Mouse (Mus musculus) embryonic facial prominence, embryonic 15.5 days (tissue): ENCODE measurements around the gene Wdr1. TPM values are rescaled to one million over a fixed set of nuclear protein-coding genes. Genes with fewer than 3 reads are reported as not detected.
A peak's percentile ranks its signal among the peaks of the same experiment; 100 is the strongest.

Experiments
- ATAC-seq: fragments of 200-750 bp; cut with Nextera tagmentation; 2 replicates; pipeline ENCODE4 v1.8.0; 2017; ENCODE audit warnings: low read depth, moderate TSS enrichment; ENCODE audit not compliant: insufficient number of reproducible peaks, low FRiP score, low TSS enrichment
- H3K27ac ChIP-seq: fragments of 300-500 bp; sonication (generic); replicated peaks from 2 replicates; pipeline ENCODE4 v1.5.1; 2015; ENCODE audit warnings: mild to moderate bottlenecking, inconsistent platforms
- H3K27me3 ChIP-seq: fragments of 300-500 bp; sonication (generic); 2 replicates; pipeline ENCODE4 v1.6.1; 2015; ENCODE audit warnings: inconsistent platforms
- H3K36me3 ChIP-seq: fragments of 300-500 bp; sonication (generic); 2 replicates; pipeline ENCODE4 v1.6.1; 2015; ENCODE audit warnings: mild to moderate bottlenecking, inconsistent platforms
- H3K4me1 ChIP-seq: fragments of 300-500 bp; sonication (generic); 2 replicates; pipeline ENCODE4 v1.6.1; 2015; ENCODE audit warnings: inconsistent platforms
- H3K4me2 ChIP-seq: fragments of 300-500 bp; sonication (generic); replicated peaks from 2 replicates; pipeline ENCODE4 v1.6.1; 2015; ENCODE audit warnings: mild to moderate bottlenecking, inconsistent platforms
- H3K4me3 ChIP-seq: fragments of 300-500 bp; sonication (generic); replicated peaks from 2 replicates; pipeline ENCODE4 v1.5.1; 2015; ENCODE audit warnings: mild to moderate bottlenecking, inconsistent platforms
- H3K9ac ChIP-seq: fragments of 300-500 bp; sonication (generic); 2 replicates; pipeline ENCODE4 v1.6.1; 2015; ENCODE audit warnings: inconsistent platforms
- H3K9me3 ChIP-seq: fragments of 300-500 bp; sonication (generic); replicated peaks from 2 replicates; pipeline ENCODE4 v1.6.1; 2016; ENCODE audit warnings: inconsistent platforms
- WGBS: fragments of 180-500 bp; shearing (Covaris S2); methylation state at CpG from one replicate; pipeline ENCODE4 v1.1.7; 2015; 5-methylcytosine and 5-hydroxymethylcytosine counted together
- polyA plus RNA-seq: library from polyadenylated mRNA; unstranded; fragments of >200 nt; fragmentation: Nextera tagmentation; extraction: Ambion mirVana; gene quantifications from 2 replicates; pipeline ENCODE4 v1.2.1, GENCODE M21; 2015

Gene Wdr1
- polyA plus RNA-seq, 1 experiment from 2014 or later, result 223 TPM

DNA sequence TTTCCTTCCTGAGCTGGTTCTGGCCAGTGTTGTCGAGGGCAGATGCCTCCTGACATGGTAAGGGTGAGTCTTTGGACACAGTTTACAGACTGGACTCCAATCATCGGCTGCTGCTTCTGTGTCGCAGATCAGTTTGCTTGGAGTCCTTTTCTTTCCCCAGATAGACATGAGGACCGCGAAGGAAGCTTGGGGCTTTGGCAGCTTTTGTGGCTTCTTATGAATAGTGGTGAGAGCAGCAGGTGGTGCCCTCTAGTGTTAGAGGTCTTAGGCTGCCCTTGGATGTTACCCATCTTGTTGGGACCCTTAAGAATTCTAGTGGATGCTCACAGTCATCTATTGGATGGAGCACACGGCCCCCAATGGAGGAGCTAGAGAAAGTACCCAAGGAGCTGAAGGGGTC lies 46.8 kb downstream of the Wdr1 start:
- H3K4me1 ChIP-seq, result no peaks in the 10 kb centered on the region
- H3K9ac ChIP-seq, result no peak overlapping the region
- H3K4me3 ChIP-seq, result no peak overlapping the region
- no peaks in the 10 kb centered on the region for H3K36me3 ChIP-seq
- no peak for ATAC-seq
- H3K27me3 ChIP-seq, result no peaks in the 10 kb centered on the region
- no peaks in the 10 kb centered on the region for H3K9me3 ChIP-seq
- H3K4me2 ChIP-seq, result no peak overlapping the region
- no peak overlapping the region for H3K27ac ChIP-seq
- 49% methylated on average over 6 of the region's 6 CpGs for WGBS

GRCm38 (mm10) chr5:38512991-38513390 lies 50.0 kb downstream of the Wdr1 start:
- Histone ChIP-seq H3K36me3 (no peaks in the 10 kb centered on the region), H3K27me3 (no peaks in the 10 kb centered on the region), H3K4me1 (no peaks in the 10 kb centered on the region), H3K27ac (no peak overlapping the region), H3K9ac (no peak overlapping the region), H3K4me2 (no peak overlapping the region), H3K9me3 (no peaks in the 10 kb centered on the region), H3K4me3 (no peak overlapping the region)
- 3% methylated on average over 2 of the region's 2 CpGs for WGBS
- ATAC-seq, result no peak

GRCm38 (mm10) chr5:38509568-38509967 lies 53.5 kb downstream of the Wdr1 start:
- ATAC-seq, result no peak

GRCm38 (mm10) chr5:38505435-38505765 lies 57.6 kb downstream of the Wdr1 start:
- Histone ChIP-seq H3K27ac (no peak overlapping the region), H3K36me3 (no peaks in the 10 kb centered on the region)
- 54% methylated on average over 3 of the region's 3 CpGs for WGBS

More at GRCm38 (mm10) chr5:38509568-38509967, 53.5 kb downstream of the Wdr1 start:
- Histone ChIP-seq H3K36me3 (no peaks in the 10 kb centered on the region), H3K27me3 (no peaks in the 10 kb centered on the region), H3K4me3 (no peak overlapping the region), H3K27ac (no peak overlapping the region), H3K9me3 (no peaks in the 10 kb centered on the region), H3K4me1 (no peaks in the 10 kb centered on the region; the same call in 1 of the 2 replicates), H3K9ac (no peak overlapping the region), H3K4me2 (no peak overlapping the region)
- 88% methylated on average over 4 of the region's 4 CpGs for WGBS

DNA sequence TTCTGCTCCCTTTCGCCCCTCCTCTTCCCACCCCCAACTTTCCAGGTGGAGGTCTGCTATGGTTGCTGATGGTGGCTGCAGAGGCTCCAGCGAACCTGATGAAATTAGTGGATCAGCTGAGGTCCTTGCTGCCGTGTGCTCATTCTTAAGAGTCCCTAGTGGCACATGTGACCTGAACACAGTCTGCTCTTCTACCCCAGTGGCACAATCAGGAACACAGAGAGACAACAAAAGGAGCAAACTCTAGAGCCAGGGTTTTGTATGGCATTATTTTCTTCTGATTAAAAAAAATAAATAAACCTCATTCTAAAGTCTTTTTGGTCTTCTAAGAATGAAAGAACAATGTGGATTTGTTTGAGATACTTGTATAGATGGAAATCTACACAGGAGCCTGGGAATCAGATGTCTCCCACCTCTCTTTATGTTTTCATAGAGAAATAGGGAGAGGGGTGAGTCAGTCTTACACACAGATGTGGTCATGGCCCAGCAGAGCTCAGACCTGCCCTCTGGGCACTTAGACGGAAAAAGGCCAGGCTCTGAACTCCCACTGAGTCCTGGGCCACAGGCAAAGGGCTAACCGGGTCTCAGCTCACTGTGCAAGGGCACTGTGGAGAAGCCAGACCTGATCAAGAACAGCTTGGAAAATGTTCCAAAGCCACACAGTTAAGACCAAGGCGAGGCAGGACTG lies 58.1 kb downstream of the Wdr1 start:
- Histone ChIP-seq H3K4me3 (no peak overlapping the region), H3K27ac (no peak overlapping the region), H3K9ac (no peak overlapping the region), H3K36me3 (no peaks in the 10 kb centered on the region), H3K27me3 (no peaks in the 10 kb centered on the region), H3K4me1 (no peaks in the 10 kb centered on the region; the same call in 1 of the 2 replicates), H3K4me2 (no peak overlapping the region), H3K9me3 (no peaks in the 10 kb centered on the region)
- 44% methylated on average over 6 of the region's 6 CpGs for WGBS
- ATAC-seq, result no peak

More at GRCm38 (mm10) chr5:38505435-38505765, 57.6 kb downstream of the Wdr1 start:
- Histone ChIP-seq H3K27me3 (no peaks in the 10 kb centered on the region), H3K9me3 (no peaks in the 10 kb centered on the region), H3K9ac (no peak overlapping the region), H3K4me2 (no peak overlapping the region), H3K4me1 (no peaks in the 10 kb centered on the region; the same call in 1 of the 2 replicates), H3K4me3 (no peak overlapping the region)
- ATAC-seq, result no peak; the same call in 1 of the 2 replicates

DNA sequence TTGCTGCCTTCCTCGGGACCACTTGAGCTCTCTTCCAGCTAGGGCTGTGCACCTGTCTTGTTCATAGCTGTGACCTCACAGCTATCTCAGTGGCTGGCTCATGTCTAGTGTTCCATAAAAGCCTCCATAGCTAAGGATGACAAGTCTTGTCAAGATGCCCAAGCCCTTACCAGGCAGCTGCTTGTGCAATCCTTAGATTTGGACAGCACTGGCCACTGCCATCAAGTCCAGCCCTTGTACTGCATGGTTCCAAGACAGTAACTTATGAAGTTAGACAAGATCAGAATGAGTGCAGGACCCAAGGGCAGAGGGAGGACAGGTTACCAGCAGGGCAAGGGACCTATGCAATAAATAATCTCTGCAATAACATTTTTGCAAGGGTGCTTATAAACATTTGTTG lies 58.9 kb downstream of the Wdr1 start:
- Histone ChIP-seq H3K4me1 (no peaks in the 10 kb centered on the region; the same call in 1 of the 2 replicates), H3K27me3 (no peaks in the 10 kb centered on the region), H3K9ac (no peak overlapping the region), H3K9me3 (no peaks in the 10 kb centered on the region), H3K4me3 (no peak overlapping the region), H3K4me2 (no peak overlapping the region), H3K36me3 (no peaks in the 10 kb centered on the region), H3K27ac (no peak overlapping the region)
- 79% methylated on average over 1 of the region's 1 CpGs for WGBS
- ATAC-seq, result no peak

DNA sequence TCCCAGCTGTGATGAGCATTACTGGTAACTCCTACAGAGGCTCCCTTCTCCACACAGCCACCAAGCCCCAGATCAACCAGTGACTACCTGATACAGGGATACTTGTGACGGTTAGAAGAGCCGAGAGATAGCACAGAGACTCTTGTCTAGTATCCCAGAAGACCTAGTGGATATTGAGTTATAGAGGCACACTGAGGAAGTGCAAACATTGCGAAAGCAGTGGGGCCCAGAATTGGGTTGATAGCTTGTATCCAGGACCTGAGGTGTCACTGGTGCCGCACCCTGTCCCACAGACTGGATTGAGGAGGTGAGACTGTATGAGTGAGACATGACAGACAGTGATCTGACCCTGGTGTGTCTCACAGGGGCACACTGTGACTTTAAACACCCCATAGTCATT lies 60.0 kb downstream of the Wdr1 start, which contains the start of gene Slc2a9:
Slc2a9 (minus strand) TSS at position 152 of the 400 bp plus-strand sequence.
- no peak for ATAC-seq
- no peaks in the 10 kb centered on the region for H3K27me3 ChIP-seq
- H3K4me2 ChIP-seq, result no peak within 1 kb of the TSS
- 91% methylated on average over 4 of the region's 4 CpGs for WGBS
- no peak within 1 kb of the TSS for H3K4me3 ChIP-seq
- no peaks in the 10 kb centered on the region for H3K9me3 ChIP-seq
- no peaks in the 10 kb centered on the region; the same call in 1 of the 2 replicates for H3K4me1 ChIP-seq
- H3K9ac ChIP-seq, result no peak within 1 kb of the TSS
- H3K36me3 ChIP-seq, result no peaks in the 10 kb centered on the region
- no peak within 1 kb of the TSS for H3K27ac ChIP-seq

- H3K4me3 ChIP-seq, result no peak overlapping the region
- H3K9ac ChIP-seq, result no peak overlapping the region
- 89% methylated on average over 8 of the region's 8 CpGs for WGBS
- H3K27ac ChIP-seq, result no peak overlapping the region
- no peaks in the 10 kb centered on the region; the same call in 1 of the 2 replicates for H3K4me1 ChIP-seq
- H3K36me3 ChIP-seq, result no peaks in the 10 kb centered on the region
- no peak overlapping the region for H3K4me2 ChIP-seq
- no peak for ATAC-seq
- no peaks in the 10 kb centered on the region for H3K9me3 ChIP-seq
- no peaks in the 10 kb centered on the region for H3K27me3 ChIP-seq
Measured at GRCm38 (mm10) chr5:38500043-38500442, 63.0 kb downstream of the Wdr1 start.

GRCm38 (mm10) chr5:38499316-38499811 lies 63.7 kb downstream of the Wdr1 start:
- no peaks in the 10 kb centered on the region for H3K27me3 ChIP-seq
- peak; percentile 24; the same call in 1 of the 2 replicates for ATAC-seq
- H3K4me2 ChIP-seq, result no peak overlapping the region
- no peak overlapping the region for H3K9ac ChIP-seq
- H3K27ac ChIP-seq, result no peak overlapping the region
- WGBS, result 47% methylated on average over 7 of the region's 7 CpGs
- H3K4me1 ChIP-seq, result no peaks in the 10 kb centered on the region; the same call in 1 of the 2 replicates
- no peaks in the 10 kb centered on the region for H3K9me3 ChIP-seq
- H3K36me3 ChIP-seq, result no peaks in the 10 kb centered on the region
- no peak overlapping the region for H3K4me3 ChIP-seq

GRCm38 (mm10) chr5:38498479-38498878 lies 64.5 kb downstream of the Wdr1 start:
- Histone ChIP-seq H3K4me1 (no peaks in the 10 kb centered on the region), H3K27ac (no peak overlapping the region), H3K9ac (no peak overlapping the region), H3K4me3 (no peak overlapping the region), H3K4me2 (no peak overlapping the region), H3K9me3 (no peaks in the 10 kb centered on the region), H3K27me3 (no peaks in the 10 kb centered on the region), H3K36me3 (no peaks in the 10 kb centered on the region)
- no peak for ATAC-seq
- WGBS, result 62% methylated on average over 5 of the region's 5 CpGs

DNA sequence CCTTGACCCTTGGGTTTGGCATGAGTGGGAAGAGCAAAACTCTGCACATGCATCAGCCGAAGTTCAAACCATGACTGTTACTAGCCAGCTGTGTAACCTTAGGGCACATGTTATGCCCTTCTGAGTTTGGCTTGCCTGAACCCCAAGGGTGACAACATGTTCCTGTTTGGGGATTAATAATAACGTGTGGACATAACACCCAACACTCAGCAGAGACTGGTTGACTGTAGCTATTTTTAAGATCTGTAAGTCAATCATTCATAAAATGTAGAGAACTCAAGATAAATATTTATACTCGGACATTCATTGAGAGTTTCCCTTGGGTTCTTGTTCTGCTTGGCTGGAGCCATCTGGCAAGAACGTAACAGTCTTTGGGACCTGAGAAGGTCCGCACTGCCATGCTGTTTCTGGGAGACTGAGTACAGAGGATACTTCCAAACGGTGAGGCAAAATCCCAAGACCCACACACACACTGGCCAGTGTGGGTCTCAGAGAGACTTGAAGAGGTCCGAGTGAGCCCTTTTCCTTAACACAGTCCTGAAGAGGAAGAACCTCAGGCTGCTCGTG lies 66.4 kb downstream of the Wdr1 start:
- Histone ChIP-seq H3K4me2 (no peak overlapping the region), H3K9me3 (no peaks in the 10 kb centered on the region), H3K4me1 (no peaks in the 10 kb centered on the region), H3K4me3 (no peak overlapping the region), H3K27me3 (no peaks in the 10 kb centered on the region), H3K36me3 (no peaks in the 10 kb centered on the region), H3K9ac (no peak overlapping the region), H3K27ac (no peak overlapping the region)
- ATAC-seq, result no peak
- 81% methylated on average over 8 of the region's 8 CpGs for WGBS
